Mouse (Mus musculus) E14TG2a.4 (cell line): Measurements from ENCODE around the gene Dot1l.
A peak's percentile ranks its signal among the peaks of the same experiment; 100 is the strongest.

Experiments used
- H3K27me3 ChIP-seq: 2 replicates; pipeline ENCODE4 v1.6.1; 2014; ENCODE audit warnings: low read length, control low read depth; ENCODE audit not compliant: insufficient read depth
- H3K36me3 ChIP-seq: 2 replicates; pipeline ENCODE4 v1.6.1; 2014; ENCODE audit warnings: low read length, control low read depth; ENCODE audit not compliant: insufficient read depth
- H3K4me1 ChIP-seq: replicated peaks from 2 replicates; pipeline ENCODE4 v1.6.1; 2014; ENCODE audit warnings: low read depth, low read length, control low read depth
- H3K4me3 ChIP-seq: replicated peaks from 2 replicates; pipeline ENCODE4 v1.5.1; 2014; ENCODE audit warnings: mild to moderate bottlenecking, low read length
- H3K9me3 ChIP-seq: 2 replicates; pipeline ENCODE4 v1.6.1; 2014; ENCODE audit warnings: low read length, control low read depth
- CTCF ChIP-seq: conservative IDR thresholded peaks from 2 replicates; pipeline ENCODE4 v1.5.1; 2014; ENCODE audit warnings: low read length
- NANOG ChIP-seq: IDR thresholded peaks from 2 replicates; pipeline ENCODE4 v1.6.1; 2014; ENCODE audit warnings: borderline replicate concordance, low read length, mixed read lengths
- POU5F1 ChIP-seq: IDR thresholded peaks from 2 replicates; pipeline ENCODE4 v1.6.1; 2014; ENCODE audit warnings: low read length, borderline replicate concordance

The Dot1l gene

GRCm38 (mm10) chr10:80804340-80804739 lies 49.3 kb downstream of the Dot1l start:
- peaks cover 59% of the 10 kb centered on the region for H3K36me3 ChIP-seq
- peaks cover 21% of the 10 kb centered on the region for H3K27me3 ChIP-seq
- TF ChIP-seq NANOG, result no peak
- TF ChIP-seq POU5F1, result no peak
- no peak for TF ChIP-seq CTCF
- H3K4me3 ChIP-seq, result no peak overlapping the region
- peaks cover 93% of the 10 kb centered on the region for H3K4me1 ChIP-seq
- H3K9me3 ChIP-seq, result no peaks in the 10 kb centered on the region

- Histone ChIP-seq H3K27me3 (peaks cover 26% of the 10 kb centered on the region), H3K36me3 (peaks cover 55% of the 10 kb centered on the region), H3K4me1 (peaks cover 93% of the 10 kb centered on the region), H3K9me3 (no peaks in the 10 kb centered on the region), H3K4me3 (peak within 1 kb of the TSS; percentile 84)
- no peak for TF ChIP-seq CTCF
- no peak for TF ChIP-seq POU5F1
- TF ChIP-seq NANOG, result no peak
These were observed 49.9 kb downstream of the Dot1l start, which contains the start of gene Amh for GRCm38 (mm10) chr10:80804916-80805315. Amh (plus strand) TSS chr10:80805243.

GRCm38 (mm10) chr10:80805322-80805721 lies 50.3 kb downstream of the Dot1l start:
- Histone ChIP-seq H3K36me3 (peaks cover 51% of the 10 kb centered on the region), H3K4me1 (peaks cover 93% of the 10 kb centered on the region), H3K4me3 (no peak overlapping the region), H3K9me3 (no peaks in the 10 kb centered on the region), H3K27me3 (peaks cover 30% of the 10 kb centered on the region)
- TF ChIP-seq CTCF, result no peak
- TF ChIP-seq NANOG, result no peak
- no peak for TF ChIP-seq POU5F1

DNA sequence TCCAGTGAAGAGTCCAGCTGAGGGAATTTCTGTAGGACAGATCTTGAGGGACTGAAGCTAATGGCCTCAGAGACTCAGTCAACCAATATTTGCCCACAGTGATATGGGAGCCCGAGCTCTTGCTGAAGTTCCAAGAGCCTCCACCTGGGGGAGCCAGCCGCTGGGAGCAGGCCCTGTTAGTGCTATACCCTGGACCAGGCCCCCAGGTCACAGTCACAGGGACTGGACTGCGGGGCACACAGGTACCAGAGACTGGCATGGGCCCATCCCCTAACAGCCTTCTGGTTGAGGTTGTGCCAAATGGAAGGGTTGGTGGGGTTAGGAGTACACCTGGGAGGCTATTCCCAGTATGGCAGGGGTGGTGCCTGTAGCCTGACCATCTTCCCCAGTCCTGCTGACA lies 50.9 kb downstream of the Dot1l start:
- H3K27me3 ChIP-seq, result peaks cover 35% of the 10 kb centered on the region
- TF ChIP-seq CTCF (peak; percentile 98), POU5F1 (no peak)
- H3K4me1 ChIP-seq, result peaks cover 91% of the 10 kb centered on the region
- H3K9me3 ChIP-seq, result no peaks in the 10 kb centered on the region
- peaks cover 45% of the 10 kb centered on the region for H3K36me3 ChIP-seq
- H3K4me3 ChIP-seq, result peak overlapping the region; percentile 84

- TF ChIP-seq CTCF (no peak), NANOG (no peak), POU5F1 (no peak)
- peak overlapping the region; percentile 84 for H3K4me3 ChIP-seq
- no peaks in the 10 kb centered on the region for H3K9me3 ChIP-seq
- H3K4me1 ChIP-seq, result peaks cover 85% of the 10 kb centered on the region
- peaks cover 39% of the 10 kb centered on the region for H3K36me3 ChIP-seq
- H3K27me3 ChIP-seq, result peaks cover 39% of the 10 kb centered on the region
These were observed 51.5 kb downstream of the Dot1l start for GRCm38 (mm10) chr10:80806341-80807056.

- no peak for TF ChIP-seq CTCF
- TF ChIP-seq NANOG, result no peak
- TF ChIP-seq POU5F1, result no peak
- Histone ChIP-seq H3K27me3 (peaks cover 45% of the 10 kb centered on the region), H3K4me1 (peaks cover 79% of the 10 kb centered on the region), H3K36me3 (peaks cover 33% of the 10 kb centered on the region), H3K9me3 (no peaks in the 10 kb centered on the region), H3K4me3 (peak overlapping the region; percentile 84)
These were observed 52.1 kb downstream of the Dot1l start for GRCm38 (mm10) chr10:80807057-80807627.

- TF ChIP-seq NANOG (no peak), CTCF (no peak), POU5F1 (no peak)
- Histone ChIP-seq H3K9me3 (no peaks in the 10 kb centered on the region), H3K4me3 (peak overlapping the region; percentile 65), H3K36me3 (peaks cover 21% of the 10 kb centered on the region), H3K4me1 (peaks cover 70% of the 10 kb centered on the region), H3K27me3 (peaks cover 55% of the 10 kb centered on the region)
These were observed 53.3 kb downstream of the Dot1l start for GRCm38 (mm10) chr10:80808099-80808984.

DNA sequence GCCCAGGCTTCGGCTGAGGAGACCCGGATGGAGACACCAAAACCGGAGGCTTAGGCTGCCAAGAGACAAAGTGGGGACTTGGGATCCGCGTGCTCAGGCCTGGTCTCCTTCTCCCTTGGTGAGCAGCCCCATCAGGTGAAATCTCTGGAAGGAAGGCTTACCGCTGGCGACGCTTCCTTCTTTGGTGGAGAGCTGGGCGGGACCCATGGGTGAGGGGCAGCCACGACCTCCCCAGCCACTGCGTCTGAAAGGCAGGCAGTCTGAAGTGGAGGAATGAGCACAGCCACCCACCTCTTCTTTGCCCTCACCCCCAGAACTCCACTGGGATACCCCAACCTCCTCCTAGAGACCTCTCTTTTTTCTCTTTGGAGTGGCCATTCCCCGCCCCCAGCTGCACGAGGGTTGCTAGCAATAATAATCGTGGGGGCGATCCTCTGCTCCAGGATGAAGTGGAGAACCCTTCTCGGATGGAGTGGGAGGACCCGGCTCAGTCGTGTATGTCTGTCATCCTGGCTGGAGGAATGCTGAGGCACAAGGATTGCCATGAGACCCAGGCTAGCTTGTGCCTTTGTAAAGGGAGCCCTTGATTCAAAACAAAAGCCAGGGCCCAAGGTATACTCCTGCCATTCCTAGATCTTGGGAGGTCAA lies 54.1 kb downstream of the Dot1l start:
- Histone ChIP-seq H3K36me3 (peaks cover 13% of the 10 kb centered on the region), H3K4me3 (peak overlapping the region; percentile 65), H3K4me1 (peaks cover 62% of the 10 kb centered on the region), H3K27me3 (peaks cover 59% of the 10 kb centered on the region), H3K9me3 (no peaks in the 10 kb centered on the region)
- no peak for TF ChIP-seq CTCF
- TF ChIP-seq NANOG, result no peak
- no peak for TF ChIP-seq POU5F1
